Mouse (Mus musculus): ENCODE data around the gene Vmn2r52. TPM values are rescaled to one million over a fixed set of nuclear protein-coding genes. Genes with fewer than 3 reads are reported as not detected.
"Not testable (repeated sequence)": the region's sequence is repeated elsewhere in the genome, so short reads cannot be mapped to it uniquely, and the experiment has no call there.

Gene Vmn2r52
- not detected in 2 replicates for polyA plus RNA-seq (2015; fragmentation: Nextera tagmentation; extraction: Ambion mirVana)

DNA sequence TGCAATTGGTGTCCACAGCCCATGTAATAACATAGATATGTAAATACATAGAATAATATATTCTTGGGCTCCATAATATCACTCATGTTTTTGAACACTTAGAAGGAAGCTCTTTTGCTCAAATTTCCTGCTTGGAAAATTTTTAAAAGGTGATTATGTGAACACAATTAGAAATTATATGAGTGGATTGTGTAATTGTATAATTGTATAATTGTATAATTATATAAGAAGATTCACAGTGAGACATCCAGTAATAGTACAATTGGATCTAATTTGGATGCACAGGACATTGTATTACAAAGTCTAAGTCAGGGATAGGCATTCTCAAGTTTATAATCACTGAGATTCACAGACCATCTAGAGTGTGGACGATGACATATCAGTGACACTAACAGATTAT is at the start of gene Vmn2r52:
Gene Vmn2r52, minus strand, starts transcription at position 101 of the 400 bp plus-strand sequence.
- Histone ChIP-seq H3K9me3 (no peaks in the 10 kb centered on the region), H3K36me3 (no peaks in the 10 kb centered on the region), H3K27me3 (no peaks in the 10 kb centered on the region), H3K27ac (no peak within 1 kb of the TSS), H3K4me1 (no peaks in the 10 kb centered on the region), H3K4me3 (no peak within 1 kb of the TSS), H3K4me2 (no peak within 1 kb of the TSS), H3K9ac (no peak within 1 kb of the TSS)
- 80% methylated on average over 1 of the region's 1 CpGs for WGBS
- no peak for ATAC-seq (ENCODE audit: borderline replicate concordance, extremely low read depth, low FRiP score, low TSS enrichment)

DNA sequence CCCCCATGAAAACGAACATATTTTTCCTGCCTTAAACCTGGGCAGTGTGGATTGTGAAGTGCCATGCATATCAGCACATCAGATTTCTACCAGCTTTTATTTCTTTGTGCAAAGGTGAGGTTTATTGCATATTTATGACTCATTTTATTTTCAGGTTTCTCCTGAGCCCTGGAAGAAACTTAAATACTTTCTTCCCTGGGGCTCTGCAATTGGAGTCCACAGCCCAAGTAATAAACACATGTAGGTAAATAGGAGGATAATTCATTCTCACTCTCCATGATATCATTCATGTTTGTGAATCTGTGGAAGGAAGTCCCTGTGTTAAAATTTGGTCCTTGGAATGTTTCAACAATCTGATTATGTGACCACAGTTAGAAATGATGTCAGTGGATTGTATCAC is 70.7 kb downstream of the Vmn2r52 start, which contains the start of gene Vmn2r51:
Gene Vmn2r51, minus strand, starts transcription at position 101 of the 400 bp plus-strand sequence.
- not testable (repeated sequence) for H3K9me3 ChIP-seq; ATAC-seq (ENCODE audit: borderline replicate concordance, extremely low read depth, low FRiP score, low TSS enrichment); H3K36me3 ChIP-seq; H3K27ac ChIP-seq; H3K4me3 ChIP-seq; H3K9ac ChIP-seq; H3K4me2 ChIP-seq; H3K27me3 ChIP-seq; H3K4me1 ChIP-seq
- WGBS = 55% methylated on average over 1 of the region's 1 CpGs

Other genes starting within 250 kb of the Vmn2r52 start
- gene Vmn2r48, start 223.0 kb downstream of the Vmn2r52 start, polyA plus RNA-seq (2015; fragmentation: Nextera tagmentation; extraction: Ambion mirVana) = not detected in 2 replicates
- not detected in 2 replicates for gene Vmn2r49, start 184.3 kb downstream of the Vmn2r52 start, polyA plus RNA-seq (2015; fragmentation: Nextera tagmentation; extraction: Ambion mirVana)
- not detected in 2 replicates for gene Vmn2r50, start 123.3 kb downstream of the Vmn2r52 start, polyA plus RNA-seq (2015; fragmentation: Nextera tagmentation; extraction: Ambion mirVana)
- gene Vmn2r51, start 70.8 kb downstream of the Vmn2r52 start, polyA plus RNA-seq (2015; fragmentation: Nextera tagmentation; extraction: Ambion mirVana) = not detected in 2 replicates
- not detected in 2 replicates for gene Vmn1r66, start 101.4 kb upstream of the Vmn2r52 start, polyA plus RNA-seq (2015; fragmentation: Nextera tagmentation; extraction: Ambion mirVana)